ENCODE assay signal across 8 mouse cellular contexts in the genomic region with DNA sequence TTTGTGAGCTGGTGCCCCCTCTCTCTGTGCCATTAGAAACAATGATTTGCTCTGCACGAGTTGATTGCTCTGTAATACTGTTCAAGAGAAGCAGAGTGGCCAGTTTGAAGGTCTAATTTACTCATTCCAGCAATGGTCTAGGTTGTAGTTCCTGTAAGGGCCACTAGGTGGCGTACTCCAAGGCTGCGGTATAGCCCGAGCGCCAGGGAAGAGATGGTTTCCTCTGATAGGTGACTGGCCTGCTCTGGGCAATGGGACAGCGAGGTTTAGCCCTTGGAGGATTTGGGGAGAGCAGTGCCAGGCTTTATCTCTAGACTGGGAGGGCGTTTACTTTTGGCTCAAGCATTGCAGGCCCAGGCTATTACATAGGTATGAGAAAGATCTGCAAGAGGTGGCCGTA.
A peak's percentile ranks its signal among the peaks of the same experiment; 100 is the strongest.
DNase-seq lines count a peak whose midpoint lies in the region; ATAC-seq and TF ChIP-seq lines count a peak whose summit lies in the region.
"Had no signal": no experiment of that assay in that cellular context is flagged by ENCODE, and none has a peak within 500 bp of the region (broad histone marks: within the 10 kb centered on the region; RNA-seq: fewer than 3 reads in every experiment).

No protein-coding gene starts in this region.

- no peaks in the 10 kb centered on the region for H3K9me3 ChIP-seq in kidney, embryonic 14.5 days (ENCODE audit: control insufficient read depth, low read length)
- H3K9me3 ChIP-seq in kidney, postnatal 0 days (replicated peaks; ENCODE audit: low read length), result no peaks in the 10 kb centered on the region
- H3K9me3 ChIP-seq: limb, embryonic 15.5 days had no signal

- 42% methylated on average over 8 of the region's 8 CpGs for WGBS in kidney, embryonic 14.5 days
- WGBS in kidney, postnatal 0 days, result 40% methylated on average over 8 of the region's 8 CpGs

- no peak overlapping the region for H3K27ac ChIP-seq in kidney, embryonic 14.5 days (ENCODE audit: low read depth, low read length)
- no peak overlapping the region for H3K27ac ChIP-seq in kidney, postnatal 0 days
- H3K27ac ChIP-seq: limb, embryonic 15.5 days had no signal

- no peaks in the 10 kb centered on the region for H3K36me3 ChIP-seq in kidney, embryonic 14.5 days (ENCODE audit: control insufficient read depth, insufficient read depth, low read length)
- H3K36me3 ChIP-seq in kidney, postnatal 0 days (ENCODE audit: insufficient read depth, low read length), result no peaks in the 10 kb centered on the region
- H3K36me3 ChIP-seq: limb, embryonic 15.5 days had no signal

- TF ChIP-seq CTCF in brain, embryonic 14.5 days (IDR thresholded peaks at IDR 0.05; ENCODE audit: borderline replicate concordance, extremely low read depth, insufficient read depth, insufficient read length), result peak; percentile 74
- TF ChIP-seq CTCF in kidney, postnatal 0 days (IDR thresholded peaks at IDR 0.05; ENCODE audit: low read depth), result peak; percentile 78

- H3K4me2 ChIP-seq in kidney, embryonic 14.5 days (replicated peaks; ENCODE audit: low read depth, low read length), result no peak overlapping the region
- no peak overlapping the region for H3K4me2 ChIP-seq in kidney, postnatal 0 days (ENCODE audit: low read length)
- H3K4me2 ChIP-seq: limb, embryonic 15.5 days had no signal

- no peak for ATAC-seq in kidney, embryonic 14.5 days (ENCODE audit: low FRiP score, low TSS enrichment)
- no peak for ATAC-seq in kidney, postnatal 0 days (replicated peaks; ENCODE audit: low FRiP score, low read depth)
- ATAC-seq in monocyte, adult 5-6 weeks (replicated peaks; ENCODE audit: insufficient number of reproducible peaks, low FRiP score, low TSS enrichment, poor library complexity, severe bottlenecking), result peak; percentile 62; the same call in 1 of the 2 replicates

- no peaks in the 10 kb centered on the region for H3K4me1 ChIP-seq in kidney, embryonic 14.5 days (ENCODE audit: control insufficient read depth, insufficient read depth, low read length)
- H3K4me1 ChIP-seq in kidney, postnatal 0 days (replicated peaks; ENCODE audit: insufficient read depth, low read length), result no peaks in the 10 kb centered on the region

- TF ChIP-seq POLR2A in brain, embryonic 14.5 days (IDR thresholded peaks at IDR 0.05; ENCODE audit: borderline replicate concordance, extremely low read depth, insufficient read depth, insufficient read length, poor library complexity, severe bottlenecking), result no peak

- H3K9ac ChIP-seq in kidney, embryonic 14.5 days (ENCODE audit: low read depth, low read length), result no peak overlapping the region
- H3K9ac ChIP-seq in kidney, postnatal 0 days (ENCODE audit: low read depth, low read length), result no peak overlapping the region
- H3K9ac ChIP-seq: limb, embryonic 15.5 days had no signal

- DNase-seq in kidney, adult 18-20 months, result peak; percentile 11
- peak; percentile 63 for DNase-seq in ES-CJ7 (ENCODE audit: low read depth, low spot score)
- DNase-seq in brain, embryonic 14.5 days (ENCODE audit: low read depth), result no peak
- DNase-seq in kidney, postnatal 0 days (ENCODE audit: low spot score), result no peak
- peak; percentile 17 for DNase-seq in yolk sac, embryonic 10.5 days (ENCODE audit: low spot score)

- H3K27me3 ChIP-seq in kidney, embryonic 14.5 days (ENCODE audit: control insufficient read depth, insufficient read depth, low read length), result no peaks in the 10 kb centered on the region
- H3K27me3 ChIP-seq in kidney, postnatal 0 days (ENCODE audit: insufficient read depth, low read length), result no peaks in the 10 kb centered on the region
- H3K27me3 ChIP-seq: limb, embryonic 15.5 days had no signal

- H3K4me3 ChIP-seq in kidney, embryonic 14.5 days (ENCODE audit: low read length), result no peak overlapping the region
- H3K4me3 ChIP-seq in kidney, postnatal 0 days (replicated peaks; ENCODE audit: low read depth, low read length), result no peak overlapping the region
- H3K4me3 ChIP-seq: limb, embryonic 15.5 days had no signal

Comparison
In these comparisons a context has a peak if more than half of its experiments do, and no peak if none do; other contexts are left out.
1. DNase-seq: peak in kidney, adult 18-20 months (single experiment), ES-CJ7 (single experiment) and yolk sac, embryonic 10.5 days (single experiment); none in brain, embryonic 14.5 days (single experiment) and kidney, postnatal 0 days (single experiment).